Mouse (Mus musculus) thymus, postnatal 0 days (tissue): ENCODE measurements at regions not wholly inside any gene's neighbourhood (a gene's known extent, or its start where the extent isn't known, plus 50 kb on each side); places are given as distances from the start of the nearest gene placed in this dataset.

Experiments used
- DNase-seq: peaks from one replicate; pipeline ENCODE4 v3.0.0-alpha.2; 2015; ENCODE audit warnings: low spot score

DNA sequence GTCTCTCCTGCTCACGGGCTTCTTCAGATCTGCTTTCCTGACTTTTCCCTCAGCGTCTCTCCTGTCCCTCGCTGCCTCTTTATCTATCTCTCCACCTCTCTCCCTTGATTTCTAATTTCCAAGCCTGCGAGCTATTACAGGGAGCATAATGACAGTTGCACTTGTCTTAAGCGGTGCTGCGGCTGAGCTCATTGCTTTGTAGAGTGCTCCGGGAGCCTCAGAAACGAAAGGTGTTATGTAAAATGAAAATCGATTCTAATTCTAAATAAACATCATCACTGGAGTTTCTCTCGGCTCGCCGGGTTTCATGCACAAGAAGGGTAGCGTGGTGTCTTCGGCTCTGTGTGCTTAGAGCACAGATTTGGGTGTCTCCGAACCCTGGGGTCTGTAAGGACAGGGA, 371.8 kb downstream of the Vrk1 start:
- no peak for DNase-seq

DNA sequence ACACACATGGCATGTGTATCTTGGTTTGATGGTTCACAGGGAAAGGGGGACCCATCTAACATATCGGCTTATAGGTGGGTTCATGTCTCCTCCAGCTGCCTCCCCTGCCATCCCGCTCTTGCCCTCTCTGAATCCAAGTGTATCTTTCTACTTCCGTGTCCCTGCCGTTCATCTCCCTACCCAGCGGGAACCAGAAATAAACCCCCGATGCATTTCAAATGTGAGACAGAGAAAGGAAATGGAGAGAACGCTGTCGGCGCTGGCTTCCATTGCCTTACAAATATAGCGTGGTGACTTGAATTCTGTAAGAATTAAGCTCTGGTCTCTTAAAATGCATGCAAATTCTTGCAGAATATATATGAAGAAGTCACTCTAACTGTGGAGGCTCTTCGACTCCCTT, 379.2 kb downstream of the Vrk1 start:
- DNase-seq = no peak

DNA sequence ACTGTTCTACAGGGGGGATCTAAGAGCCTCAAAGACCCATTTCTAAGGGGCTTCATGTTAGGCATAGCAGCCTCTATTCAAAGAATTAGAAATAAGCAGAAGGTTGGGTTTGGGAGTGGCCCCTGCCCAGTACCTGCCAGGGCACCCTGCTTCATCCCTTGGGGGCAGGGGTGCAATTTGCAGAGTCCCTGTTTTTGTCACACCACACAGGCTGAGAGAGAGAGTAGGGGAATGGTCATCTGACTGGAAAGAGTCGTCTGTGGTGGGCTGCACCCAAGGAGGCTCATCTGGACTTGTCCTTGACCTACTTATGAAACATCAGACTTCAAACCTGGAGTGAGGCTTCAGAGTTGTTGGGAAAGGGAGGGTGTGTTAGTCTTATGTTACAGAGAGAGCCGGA, 382.3 kb downstream of the Vrk1 start:
- DNase-seq = no peak

GRCm38 (mm10) chr12:106399085-106399484, 389.1 kb downstream of the Vrk1 start:
- no peak for DNase-seq

- peak; percentile 29 for DNase-seq
These were observed 401.0 kb downstream of the Vrk1 start for GRCm38 (mm10) chr12:106411075-106411474.

GRCm38 (mm10) chr12:106426631-106427030, 416.6 kb downstream of the Vrk1 start:
- DNase-seq = no peak

DNA sequence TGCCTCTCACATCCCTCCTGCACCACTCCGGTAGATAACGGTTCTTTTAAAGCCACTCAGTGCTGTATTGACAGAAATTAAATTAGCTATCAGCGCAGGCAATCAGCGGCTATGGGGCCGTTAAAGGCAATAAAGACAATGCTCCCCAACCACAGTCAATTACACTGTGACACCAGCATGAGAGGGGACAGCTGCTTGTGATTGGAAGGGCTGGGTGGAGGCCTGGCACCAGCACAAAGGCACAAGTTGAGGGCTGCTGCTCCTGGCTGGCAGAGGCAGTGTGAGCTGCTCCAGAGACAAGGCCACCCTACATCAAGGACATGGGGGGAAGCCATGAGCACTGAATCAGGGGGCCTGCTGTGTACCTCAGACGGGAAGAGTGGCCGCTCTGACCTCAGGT, 420.0 kb downstream of the Vrk1 start:
- DNase-seq = no peak

- no peak for DNase-seq
These were observed 435.1 kb downstream of the Vrk1 start for GRCm38 (mm10) chr12:106445151-106445550.

GRCm38 (mm10) chr12:106445976-106446375, 435.9 kb downstream of the Vrk1 start:
- DNase-seq = no peak

GRCm38 (mm10) chr12:106446876-106447532, 437.0 kb downstream of the Vrk1 start:
- DNase-seq = no peak

- no peak for DNase-seq
These were observed 438.5 kb downstream of the Vrk1 start for GRCm38 (mm10) chr12:106448551-106448950.

GRCm38 (mm10) chr12:106453491-106453890, 443.5 kb downstream of the Vrk1 start:
- DNase-seq = no peak

- no peak for DNase-seq
These were observed 448.2 kb downstream of the Vrk1 start for GRCm38 (mm10) chr12:106458215-106458614.

DNA sequence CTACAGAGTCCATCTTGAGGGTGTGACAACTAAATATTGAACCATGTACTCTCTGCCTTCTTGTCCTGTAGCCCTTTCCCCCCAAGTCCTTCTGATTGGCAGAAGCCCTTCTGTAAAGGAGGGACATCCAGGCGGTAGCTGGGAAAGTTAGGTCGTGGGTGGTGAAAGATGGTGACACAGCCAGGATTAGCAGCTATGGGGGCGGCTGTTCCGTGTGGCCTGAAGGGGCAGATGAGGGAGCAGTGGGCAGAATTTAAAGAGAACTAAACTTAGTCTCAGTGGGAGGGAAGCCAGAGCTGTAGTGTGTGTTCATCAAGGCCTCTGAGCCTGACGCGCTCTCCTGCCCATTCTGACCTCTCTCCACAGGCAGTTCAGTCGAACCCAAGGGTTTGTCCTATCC, 450.6 kb downstream of the Vrk1 start:
- DNase-seq = no peak

DNA sequence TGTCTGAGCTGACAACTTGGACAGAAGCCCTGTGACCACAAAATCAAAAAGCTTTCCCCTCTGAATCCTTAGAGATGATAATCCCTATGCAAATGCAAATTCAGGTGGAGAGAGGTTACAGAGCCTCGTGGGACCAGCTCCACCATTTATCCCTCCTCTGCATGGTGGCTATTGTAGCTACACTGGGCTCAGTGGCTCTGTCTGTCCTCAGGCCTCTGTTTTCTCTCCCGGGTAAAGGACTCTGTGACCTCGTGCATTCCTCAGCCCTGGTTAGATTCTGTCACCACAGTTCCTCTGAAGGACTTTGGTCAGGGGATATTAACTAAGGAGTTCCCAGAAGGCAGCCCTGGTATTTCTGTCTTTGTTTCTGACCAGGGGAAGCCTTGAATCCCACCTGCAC, 452.3 kb downstream of the Vrk1 start:
- DNase-seq = no peak

DNA sequence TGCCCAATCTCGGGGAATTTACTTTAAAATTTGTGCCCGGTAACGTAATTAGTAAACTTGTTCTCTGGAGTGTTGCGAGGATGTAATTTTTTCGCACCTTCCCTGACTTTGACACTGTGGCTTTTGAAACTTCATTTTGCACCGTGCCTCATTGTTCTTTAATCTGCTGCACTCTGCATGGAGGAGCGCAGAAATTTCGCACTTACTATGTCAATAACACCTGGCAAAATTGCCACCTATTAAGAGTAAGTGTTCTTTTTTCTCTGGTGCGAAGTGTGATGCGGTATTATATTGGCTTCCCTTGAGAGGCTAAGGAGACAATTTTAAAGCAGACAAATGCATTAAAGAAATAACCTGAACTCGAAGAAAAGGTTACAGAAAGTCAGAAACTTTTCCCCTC, 454.7 kb downstream of the Vrk1 start:
- DNase-seq = no peak

DNA sequence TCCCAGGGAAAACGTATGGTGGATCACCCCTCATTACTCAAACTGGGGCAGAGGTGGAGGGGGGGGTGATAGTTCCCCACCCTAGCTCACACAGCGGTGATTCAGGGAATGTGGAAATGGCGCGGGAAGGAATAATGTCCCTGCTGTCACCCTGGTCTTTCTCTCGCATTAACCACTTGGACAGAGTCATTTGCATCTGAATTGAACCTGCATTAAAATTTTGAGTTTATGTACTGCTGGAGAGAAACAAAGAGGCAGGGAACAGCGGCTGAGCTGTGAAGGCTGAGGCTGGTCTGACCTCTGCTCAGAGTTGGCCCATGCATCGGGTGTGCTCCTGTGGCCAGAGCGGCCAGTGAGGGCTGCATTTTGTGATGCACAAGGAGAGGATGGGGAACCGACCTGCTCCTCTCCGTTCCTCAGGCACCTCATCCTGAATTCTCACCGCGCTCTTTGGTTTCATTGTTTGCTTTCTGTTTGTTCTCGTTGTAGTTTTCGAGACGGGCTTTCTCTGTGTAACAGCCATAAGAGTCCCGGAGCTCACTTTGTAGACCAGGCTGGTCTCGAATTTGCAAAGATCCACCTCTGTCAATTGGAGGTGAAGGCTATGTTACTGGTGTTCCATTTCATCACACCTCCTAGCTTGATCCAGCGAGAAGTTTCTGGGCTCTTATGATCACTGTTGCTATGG, 458.3 kb downstream of the Vrk1 start:
- DNase-seq = no peak

- DNase-seq = peak; percentile 52
These were observed 464.6 kb downstream of the Vrk1 start for GRCm38 (mm10) chr12:106474501-106475165.

DNA sequence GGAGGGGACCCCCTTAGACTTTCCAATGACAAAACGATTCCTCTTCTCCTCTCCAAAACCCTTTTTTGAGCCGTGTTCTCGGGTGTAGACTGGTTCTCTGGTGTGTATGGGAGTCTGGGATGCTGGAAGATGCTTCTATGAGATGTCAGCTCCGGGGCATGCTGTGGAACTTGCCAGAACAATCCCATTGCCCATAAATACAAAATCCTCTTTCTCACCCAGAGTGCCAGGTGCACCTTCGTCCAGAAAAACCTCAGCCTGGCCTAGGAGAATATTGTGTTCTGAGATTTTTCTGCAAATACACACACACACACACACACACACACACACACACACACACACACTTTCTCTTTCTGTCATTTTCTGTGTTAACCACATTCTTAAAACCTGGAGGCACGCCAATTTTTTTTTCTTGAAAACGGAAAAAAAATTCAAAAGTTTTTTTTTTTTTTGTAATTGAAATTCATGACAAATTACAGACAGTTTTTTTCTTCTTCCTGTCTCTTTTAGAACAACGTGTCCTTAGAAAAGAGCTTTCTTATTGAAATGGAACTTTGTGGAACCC, 465.5 kb downstream of the Vrk1 start:
- no peak for DNase-seq

DNA sequence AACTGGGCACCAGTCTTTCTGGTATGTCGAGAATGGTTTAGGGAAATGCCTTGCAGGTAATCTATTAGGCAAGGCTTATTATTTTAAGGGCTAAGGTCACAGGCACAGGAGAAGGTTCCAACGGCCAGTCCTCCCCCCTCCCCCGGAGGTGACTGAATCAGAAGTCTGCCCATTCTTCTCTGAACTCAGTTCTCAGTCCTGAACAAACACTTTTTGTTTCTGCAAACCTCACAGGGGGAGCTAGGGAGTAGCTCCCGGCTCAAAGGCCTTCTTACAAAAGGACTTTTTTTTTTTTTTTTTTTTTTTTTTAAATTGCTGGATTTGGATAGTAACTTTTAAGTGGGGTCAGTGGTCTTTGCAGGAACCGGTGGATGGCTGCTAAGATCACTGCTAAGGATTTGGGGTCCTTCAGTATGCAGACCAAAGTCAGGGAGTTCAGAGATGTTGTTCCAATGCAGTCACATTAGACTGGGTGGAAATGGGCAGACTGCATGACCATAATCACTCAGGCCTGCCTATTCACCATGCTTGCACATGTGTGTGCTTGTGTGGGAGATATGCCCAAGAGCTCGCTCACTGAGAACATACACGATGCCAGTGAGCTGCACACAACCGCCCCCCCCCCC, 467.1 kb downstream of the Vrk1 start:
- no peak for DNase-seq

DNA sequence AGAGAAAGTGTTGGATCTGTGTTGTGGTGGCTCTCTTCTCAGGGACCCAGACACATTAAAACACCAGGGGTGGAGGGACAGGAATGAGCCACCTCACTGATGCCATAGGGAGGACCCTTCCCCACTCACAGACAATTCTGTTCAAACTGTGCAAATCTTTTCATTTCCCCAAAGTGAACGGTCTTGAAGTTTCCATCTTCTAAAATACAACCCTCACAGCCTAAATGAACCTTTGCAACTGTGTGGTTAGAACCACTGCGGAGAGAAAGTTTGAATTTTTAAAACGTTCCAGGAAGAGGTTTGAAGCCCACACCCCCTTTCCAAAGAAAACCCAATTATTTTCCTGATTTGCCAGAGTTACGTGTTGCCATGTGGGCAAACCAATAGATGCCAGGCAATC, 467.7 kb downstream of the Vrk1 start:
- DNase-seq = no peak

GRCm38 (mm10) chr12:106478381-106478781, 468.4 kb downstream of the Vrk1 start:
- no peak for DNase-seq
